Comparison of ENCODE assay signal across 13 mouse cellular contexts in genomic region chr10:122090472-122090871, GRCm38 (mm10).
"Had no signal": no experiment of that assay in that cellular context is flagged by ENCODE, and none has a peak within 500 bp of the region (broad histone marks: within the 10 kb centered on the region; RNA-seq: fewer than 3 reads in every experiment).

No protein-coding gene starts in this region.

- H3K4me2 ChIP-seq: kidney, embryonic 15.5 days; limb, embryonic 15.5 days; liver, embryonic 12.5 days; lung, embryonic 15.5 days; midbrain, embryonic 11.5 days; midbrain, embryonic 15.5 days; neural tube, embryonic 12.5 days had no signal

- DNase-seq: kidney, adult 11 months; kidney, postnatal 25 days; lung, postnatal 4 days; thymus, adult 18-20 months; thymus, postnatal 14 days had no signal

- H3K4me1 ChIP-seq: neural tube, embryonic 12.5 days had no signal

- H3K27me3 ChIP-seq: kidney, embryonic 15.5 days; limb, embryonic 15.5 days; liver, embryonic 12.5 days; lung, embryonic 15.5 days; megakaryocyte, embryonic 14.5 days; midbrain, embryonic 15.5 days; neural tube, embryonic 12.5 days had no signal

- ATAC-seq: liver, embryonic 12.5 days; midbrain, embryonic 15.5 days had no signal

- H3K4me3 ChIP-seq: kidney, embryonic 15.5 days; limb, embryonic 15.5 days; liver, embryonic 12.5 days; lung, embryonic 15.5 days; megakaryocyte, embryonic 14.5 days; midbrain, embryonic 15.5 days; neural tube, embryonic 12.5 days had no signal

- H3K9ac ChIP-seq: kidney, embryonic 15.5 days; limb, embryonic 15.5 days; liver, embryonic 12.5 days; lung, embryonic 15.5 days; midbrain, embryonic 15.5 days; neural tube, embryonic 12.5 days had no signal

- H3K27ac ChIP-seq: kidney, embryonic 15.5 days; limb, embryonic 15.5 days; liver, embryonic 12.5 days; lung, embryonic 15.5 days; midbrain, embryonic 15.5 days; neural tube, embryonic 12.5 days had no signal
